9 mouse cellular contexts compared by ENCODE assay signal in the genomic region with DNA sequence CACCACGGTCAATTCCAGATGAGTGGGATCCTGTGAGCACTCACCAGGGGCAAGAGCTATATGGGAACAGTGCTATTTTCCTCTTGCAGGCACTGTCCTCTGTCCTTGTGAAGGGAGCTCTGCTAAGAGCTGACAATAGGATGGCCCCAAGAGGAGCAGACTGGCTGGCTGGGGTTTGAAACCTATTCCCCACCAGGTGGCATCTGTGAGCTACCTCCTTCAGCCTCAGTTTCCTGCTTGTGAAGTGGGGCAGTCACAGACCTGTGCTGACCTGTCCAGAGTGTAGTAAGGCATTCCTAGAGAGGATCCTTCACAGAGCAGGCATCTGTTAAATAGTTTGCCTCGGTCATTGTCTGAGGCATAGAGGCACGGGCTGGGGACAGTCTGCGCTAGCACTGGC.
DNase-seq lines count a peak whose midpoint lies in the region; ATAC-seq and TF ChIP-seq lines count a peak whose summit lies in the region.
"Had no signal": no experiment of that assay in that cellular context is flagged by ENCODE, and none has a peak within 500 bp of the region (broad histone marks: within the 10 kb centered on the region; RNA-seq: fewer than 3 reads in every experiment).

No protein-coding gene starts in this region.

- H3K4me3 ChIP-seq in forebrain, postnatal 0 days (ENCODE audit: low read depth, low read length) = no peak overlapping the region
- H3K4me3 ChIP-seq in forebrain, embryonic 15.5 days = no peak overlapping the region
- no peak overlapping the region for H3K4me3 ChIP-seq in midbrain, embryonic 10.5 days
- no peak overlapping the region for H3K4me3 ChIP-seq in midbrain, embryonic 16.5 days (ENCODE audit: low read depth, low read length)
- no peak overlapping the region for H3K4me3 ChIP-seq in midbrain, postnatal 0 days (ENCODE audit: low read depth, low read length)
- H3K4me3 ChIP-seq: limb, embryonic 12.5 days had no signal

- no peaks in the 10 kb centered on the region for H3K9me3 ChIP-seq in forebrain, postnatal 0 days (ENCODE audit: low read length)
- no peaks in the 10 kb centered on the region for H3K9me3 ChIP-seq in forebrain, embryonic 15.5 days
- no peaks in the 10 kb centered on the region for H3K9me3 ChIP-seq in midbrain, embryonic 10.5 days (replicated peaks)
- H3K9me3 ChIP-seq in midbrain, embryonic 16.5 days (replicated peaks; ENCODE audit: control insufficient read depth, low read length, poor library complexity, severe bottlenecking) = no peaks in the 10 kb centered on the region
- H3K9me3 ChIP-seq in midbrain, postnatal 0 days (ENCODE audit: low read length) = no peaks in the 10 kb centered on the region
- H3K9me3 ChIP-seq: limb, embryonic 12.5 days had no signal

- H3K36me3 ChIP-seq in forebrain, postnatal 0 days (ENCODE audit: insufficient read depth) = no peaks in the 10 kb centered on the region
- no peaks in the 10 kb centered on the region for H3K36me3 ChIP-seq in forebrain, embryonic 15.5 days
- no peaks in the 10 kb centered on the region for H3K36me3 ChIP-seq in midbrain, embryonic 10.5 days
- H3K36me3 ChIP-seq in midbrain, embryonic 16.5 days (ENCODE audit: control insufficient read depth, insufficient read depth, low read length) = no peaks in the 10 kb centered on the region
- H3K36me3 ChIP-seq in midbrain, postnatal 0 days (ENCODE audit: insufficient read depth, low read length) = no peaks in the 10 kb centered on the region
- H3K36me3 ChIP-seq: limb, embryonic 12.5 days had no signal

- no peaks in the 10 kb centered on the region for H3K27me3 ChIP-seq in forebrain, postnatal 0 days (ENCODE audit: insufficient read depth, low read length)
- H3K27me3 ChIP-seq in forebrain, embryonic 15.5 days = no peaks in the 10 kb centered on the region
- H3K27me3 ChIP-seq in midbrain, embryonic 10.5 days (ENCODE audit: low read depth, poor library complexity, severe bottlenecking) = no peaks in the 10 kb centered on the region
- no peaks in the 10 kb centered on the region; the same call in 1 of the 2 replicates for H3K27me3 ChIP-seq in midbrain, embryonic 16.5 days (ENCODE audit: control insufficient read depth, insufficient read depth, low read depth, low read length)
- no peaks in the 10 kb centered on the region for H3K27me3 ChIP-seq in midbrain, postnatal 0 days (ENCODE audit: insufficient read depth, low read length)
- H3K27me3 ChIP-seq: limb, embryonic 12.5 days had no signal

- no peak for DNase-seq in forebrain, postnatal 0 days
- peak; percentile 22 for DNase-seq in midbrain, embryonic 10.5 days (ENCODE audit: low spot score)
- DNase-seq in embryo, embryonic 11 days = peak; percentile 37
- DNase-seq in midbrain, postnatal 0 days (ENCODE audit: low spot score) = no peak
- DNase-seq in urinary bladder, postnatal 4 days (ENCODE audit: low spot score in 2 of 2) = no peak
- DNase-seq in lung, adult 18-20 months = no peak

- H3K4me2 ChIP-seq in forebrain, postnatal 0 days (ENCODE audit: low read depth) = no peak overlapping the region
- no peak overlapping the region for H3K4me2 ChIP-seq in forebrain, embryonic 15.5 days (replicated peaks)
- no peak overlapping the region for H3K4me2 ChIP-seq in midbrain, embryonic 16.5 days (ENCODE audit: low read length)
- H3K4me2 ChIP-seq in midbrain, postnatal 0 days (ENCODE audit: low read depth, low read length, poor library complexity, severe bottlenecking) = no peak overlapping the region
- H3K4me2 ChIP-seq: limb, embryonic 12.5 days had no signal

- WGBS in forebrain, postnatal 0 days = 71% methylated on average over 4 of the region's 4 CpGs
- 66% methylated on average over 4 of the region's 4 CpGs for WGBS in forebrain, embryonic 15.5 days
- WGBS in midbrain, embryonic 10.5 days = 74% methylated on average over 4 of the region's 4 CpGs
- WGBS in midbrain, embryonic 16.5 days = 66% methylated on average over 4 of the region's 4 CpGs
- 73% methylated on average over 4 of the region's 4 CpGs for WGBS in midbrain, postnatal 0 days

- no peak for ATAC-seq in forebrain, postnatal 0 days
- ATAC-seq in forebrain, embryonic 15.5 days (replicated peaks) = no peak
- ATAC-seq in midbrain, embryonic 16.5 days = no peak
- ATAC-seq in midbrain, postnatal 0 days (ENCODE audit: low FRiP score) = no peak

- H3K27ac ChIP-seq in forebrain, postnatal 0 days (ENCODE audit: low read depth, low read length) = no peak overlapping the region
- no peak overlapping the region for H3K27ac ChIP-seq in forebrain, embryonic 15.5 days (replicated peaks)
- H3K27ac ChIP-seq in midbrain, embryonic 10.5 days (replicated peaks) = no peak overlapping the region
- no peak overlapping the region for H3K27ac ChIP-seq in midbrain, embryonic 16.5 days (ENCODE audit: low read length)
- H3K27ac ChIP-seq in midbrain, postnatal 0 days (ENCODE audit: low read depth, low read length) = no peak overlapping the region
- H3K27ac ChIP-seq: limb, embryonic 12.5 days had no signal

- H3K4me1 ChIP-seq in forebrain, postnatal 0 days (ENCODE audit: insufficient read depth) = no peaks in the 10 kb centered on the region
- no peaks in the 10 kb centered on the region for H3K4me1 ChIP-seq in forebrain, embryonic 15.5 days
- no peaks in the 10 kb centered on the region for H3K4me1 ChIP-seq in midbrain, embryonic 10.5 days
- H3K4me1 ChIP-seq in midbrain, embryonic 16.5 days (ENCODE audit: control insufficient read depth, insufficient read depth, low read length) = no peaks in the 10 kb centered on the region
- no peaks in the 10 kb centered on the region for H3K4me1 ChIP-seq in midbrain, postnatal 0 days (ENCODE audit: insufficient read depth, low read length)

- peak; percentile 56 for TF ChIP-seq CTCF in forebrain, postnatal 0 days (IDR thresholded peaks at IDR 0.05; ENCODE audit: low read depth)
- TF ChIP-seq CTCF in midbrain, postnatal 0 days (IDR thresholded peaks at IDR 0.05) = peak; percentile 59

- H3K9ac ChIP-seq in forebrain, postnatal 0 days = no peak overlapping the region
- no peak overlapping the region for H3K9ac ChIP-seq in forebrain, embryonic 15.5 days (replicated peaks)
- no peak overlapping the region for H3K9ac ChIP-seq in midbrain, embryonic 16.5 days (ENCODE audit: low read depth, low read length)
- H3K9ac ChIP-seq in midbrain, postnatal 0 days (replicated peaks; ENCODE audit: low read length, poor library complexity, severe bottlenecking) = no peak overlapping the region
- H3K9ac ChIP-seq: limb, embryonic 12.5 days had no signal

Comparison
In these comparisons a context has a peak if more than half of its experiments do, and no peak if none do; other contexts are left out.
1. DNase-seq: peak in midbrain, embryonic 10.5 days (single experiment) and embryo, embryonic 11 days (single experiment); none in forebrain, postnatal 0 days (single experiment), midbrain, postnatal 0 days (single experiment), urinary bladder, postnatal 4 days (0 of 2) and lung, adult 18-20 months (0 of 2).